Mouse (Mus musculus): Measurements from ENCODE around the gene Sept9.

DNA sequence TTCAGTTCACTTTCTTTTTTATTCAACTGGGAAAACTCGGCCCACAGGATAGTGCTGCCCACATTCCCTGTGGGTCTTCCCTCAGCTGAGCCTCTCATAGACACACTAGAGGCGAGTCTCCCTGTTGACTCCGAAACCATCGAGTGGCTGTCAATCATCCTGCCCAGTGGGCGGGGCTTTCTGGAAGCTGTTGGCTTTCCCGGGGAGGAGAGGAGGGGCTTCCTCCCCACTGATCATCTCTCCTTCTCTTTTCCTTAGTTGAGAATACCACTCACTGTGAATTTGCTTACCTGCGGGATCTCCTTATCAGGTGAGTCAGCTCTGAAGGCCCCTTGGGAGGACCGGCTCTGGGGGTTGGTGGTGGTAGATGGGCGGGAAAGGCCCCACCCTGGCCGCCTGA, 159.7 kb downstream of the Sept9 start:
- no peak for TF ChIP-seq CTCF (IDR thresholded peaks at IDR 0.05; ENCODE audit: low read depth, low read length)
- TF ChIP-seq TAL1 (conservative IDR thresholded peaks at IDR 0.05; ENCODE audit: low read depth, low read length) = no peak
- no peak for TF ChIP-seq GATA1 (IDR thresholded peaks at IDR 0.05; ENCODE audit: borderline replicate concordance, low read length)
- TF ChIP-seq GATA2 (IDR thresholded peaks at IDR 0.05; ENCODE audit: borderline replicate concordance, low read depth, low read length) = no peak

Data from G1E (cell line).